Mouse (Mus musculus): ENCODE data around the gene Tmem109.

Tmem109 gene

GRCm38 (mm10) chr19:10880975-10881425 is 801 bp downstream of the Tmem109 start:
- DNase-seq: no peak

- DNase-seq: peak; percentile 75
Measured at GRCm38 (mm10) chr19:10880085-10880974, 1.5 kb downstream of the Tmem109 start.

GRCm38 (mm10) chr19:10878201-10878837 is 3.5 kb downstream of the Tmem109 start:
- peak; percentile 84 for DNase-seq

GRCm38 (mm10) chr19:10871328-10871961 is 10.4 kb downstream of the Tmem109 start:
- DNase-seq: peak; percentile 65

DNA sequence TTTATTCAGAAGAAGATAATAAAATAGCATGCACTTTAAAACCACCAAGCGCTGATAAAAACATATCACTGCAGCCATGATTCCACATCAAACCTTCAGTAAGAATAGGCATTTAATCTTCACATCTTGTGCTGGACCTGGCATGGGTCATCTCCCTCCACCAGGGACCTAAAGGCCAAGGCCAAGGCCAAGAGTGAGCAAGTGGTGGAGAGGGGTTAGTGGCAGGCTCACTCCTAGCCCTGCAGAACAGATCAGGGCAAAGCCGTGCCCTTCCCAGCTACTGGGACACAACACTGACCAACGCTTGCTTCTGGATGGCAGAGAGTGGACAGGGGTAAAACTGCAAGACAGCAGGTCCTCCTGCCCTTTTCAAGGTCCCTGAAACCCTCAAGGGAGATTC is 11.1 kb downstream of the Tmem109 start:
- DNase-seq: no peak

DNA sequence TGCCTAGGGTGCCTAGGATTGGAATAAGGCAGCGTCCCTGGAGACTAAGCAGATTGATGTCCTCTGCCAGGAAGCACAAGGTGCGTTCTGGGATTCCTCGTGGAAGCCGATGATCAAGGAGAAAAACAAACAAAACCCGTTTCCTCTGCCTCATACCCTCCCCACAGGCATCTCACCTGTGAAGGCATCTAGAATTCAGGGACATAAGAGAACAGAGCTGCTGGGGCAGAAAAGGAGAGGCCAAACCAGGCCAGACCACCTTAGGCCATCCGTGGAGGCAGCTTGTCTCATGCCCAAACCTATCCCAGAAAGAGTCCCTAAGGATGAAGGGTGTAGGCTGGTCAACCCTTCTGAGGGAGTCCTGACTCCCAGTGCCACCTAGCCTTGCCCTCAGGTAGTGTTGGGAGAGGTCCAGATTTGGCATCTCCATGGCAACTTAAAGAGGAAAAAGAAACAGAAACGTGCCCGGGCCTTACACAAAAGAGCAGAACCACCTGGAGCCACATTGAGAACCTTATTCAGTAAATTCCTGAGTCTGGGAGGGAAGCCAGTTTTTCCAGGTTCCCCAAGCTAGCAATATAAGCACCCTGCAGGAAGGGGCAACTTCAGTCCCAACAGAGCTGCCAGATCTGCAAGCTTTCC is 11.8 kb downstream of the Tmem109 start, which contains the start of gene Tmem132a:
Gene Tmem132a (minus strand): TSS at position 55 of the 642 bp plus-strand sequence.
- peak; percentile 78 for DNase-seq

GRCm38 (mm10) chr19:10869241-10869885 is 12.4 kb downstream of the Tmem109 start:
- DNase-seq: peak; percentile 91

DNA sequence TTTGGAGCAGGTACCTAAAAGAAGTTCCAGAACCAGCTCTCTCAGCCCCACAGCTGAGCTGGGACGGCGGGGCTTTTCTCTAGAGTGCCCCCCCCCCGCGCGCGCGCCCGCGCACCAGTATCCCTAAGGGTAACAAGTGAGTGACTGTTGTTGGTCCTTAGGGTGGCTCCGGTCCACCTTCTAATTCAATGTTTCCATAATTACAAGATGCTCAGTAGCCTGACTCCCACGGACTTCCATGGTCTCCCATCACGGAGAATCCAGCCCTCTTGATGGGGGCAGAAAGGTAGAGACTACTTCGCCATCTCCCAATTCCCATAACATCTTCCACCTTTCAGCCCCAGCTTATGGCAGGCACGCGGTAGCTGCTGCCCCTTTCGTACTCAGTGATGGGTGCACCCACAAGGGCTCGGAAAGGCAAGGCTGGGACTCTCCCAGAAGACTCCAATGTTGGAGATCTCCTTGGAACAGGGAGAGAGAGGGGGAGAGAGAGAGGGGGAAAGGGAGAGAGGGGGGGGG is 13.1 kb downstream of the Tmem109 start:
- DNase-seq: peak; percentile 60

GRCm38 (mm10) chr19:10867946-10868622 is 13.7 kb downstream of the Tmem109 start:
- DNase-seq: peak; percentile 60

DNA sequence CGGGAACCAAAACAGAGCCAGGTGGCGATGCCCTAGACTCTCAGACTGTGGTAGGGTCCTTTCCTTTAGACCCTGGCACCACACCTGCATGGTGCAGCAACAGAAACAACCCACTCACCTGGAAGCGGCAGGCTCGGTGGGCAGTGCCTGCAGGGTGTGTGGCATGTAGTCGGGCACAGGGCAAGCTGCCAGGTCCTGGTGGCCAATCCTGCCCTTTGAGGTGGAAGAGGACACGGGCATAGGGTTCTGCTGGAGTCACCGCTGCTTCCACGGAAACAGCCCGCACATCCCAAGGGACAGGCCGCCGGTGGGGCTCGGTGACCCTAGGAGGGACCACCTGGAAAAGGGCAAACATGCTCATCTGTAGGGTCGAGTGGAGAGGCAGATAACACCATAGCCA is 15.4 kb downstream of the Tmem109 start:
- peak; percentile 76 for DNase-seq

DNA sequence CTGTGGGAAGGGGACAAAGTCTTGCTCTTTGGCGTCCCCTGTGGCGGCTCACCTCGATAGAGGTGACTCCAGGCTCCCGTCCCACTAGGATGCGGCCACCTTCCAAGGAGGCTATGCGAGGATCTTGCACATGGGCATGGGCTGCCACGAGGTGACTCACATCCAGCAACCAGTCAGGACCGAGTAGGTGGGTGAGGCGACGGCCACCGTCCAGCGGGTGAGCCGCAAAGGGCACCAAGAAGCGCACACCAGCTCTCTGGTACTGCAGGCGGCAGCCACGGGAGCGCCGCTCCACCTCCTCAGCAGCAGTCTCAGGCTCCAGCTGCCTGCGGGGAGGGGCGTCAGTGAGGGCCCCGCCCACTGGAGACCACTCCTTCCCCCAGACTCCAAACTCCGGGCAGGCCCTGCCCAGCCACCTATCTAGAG is 21.7 kb downstream of the Tmem109 start:
- DNase-seq: no peak

- DNase-seq: no peak
Measured at GRCm38 (mm10) chr19:10856520-10856919, 25.3 kb downstream of the Tmem109 start.

DNA sequence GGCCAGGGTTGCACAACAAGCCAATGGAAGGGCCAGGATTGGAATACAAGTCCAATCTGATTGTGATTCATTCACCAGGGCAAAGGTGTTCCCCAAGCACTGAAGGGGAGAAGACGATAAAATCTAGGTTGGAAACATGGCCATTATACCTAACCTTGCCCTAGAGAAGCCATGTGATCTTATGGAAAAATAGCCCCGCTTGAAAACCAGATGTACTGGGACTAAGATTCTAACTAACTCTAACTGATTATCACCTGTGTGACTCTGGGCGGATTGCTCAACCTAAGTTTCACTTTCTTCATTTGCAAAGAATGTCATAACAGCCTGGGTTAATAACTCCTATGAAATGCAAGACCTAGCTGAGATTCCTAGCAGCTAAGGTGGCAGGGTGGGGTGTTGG is 26.4 kb downstream of the Tmem109 start:
- no peak for DNase-seq

DNA sequence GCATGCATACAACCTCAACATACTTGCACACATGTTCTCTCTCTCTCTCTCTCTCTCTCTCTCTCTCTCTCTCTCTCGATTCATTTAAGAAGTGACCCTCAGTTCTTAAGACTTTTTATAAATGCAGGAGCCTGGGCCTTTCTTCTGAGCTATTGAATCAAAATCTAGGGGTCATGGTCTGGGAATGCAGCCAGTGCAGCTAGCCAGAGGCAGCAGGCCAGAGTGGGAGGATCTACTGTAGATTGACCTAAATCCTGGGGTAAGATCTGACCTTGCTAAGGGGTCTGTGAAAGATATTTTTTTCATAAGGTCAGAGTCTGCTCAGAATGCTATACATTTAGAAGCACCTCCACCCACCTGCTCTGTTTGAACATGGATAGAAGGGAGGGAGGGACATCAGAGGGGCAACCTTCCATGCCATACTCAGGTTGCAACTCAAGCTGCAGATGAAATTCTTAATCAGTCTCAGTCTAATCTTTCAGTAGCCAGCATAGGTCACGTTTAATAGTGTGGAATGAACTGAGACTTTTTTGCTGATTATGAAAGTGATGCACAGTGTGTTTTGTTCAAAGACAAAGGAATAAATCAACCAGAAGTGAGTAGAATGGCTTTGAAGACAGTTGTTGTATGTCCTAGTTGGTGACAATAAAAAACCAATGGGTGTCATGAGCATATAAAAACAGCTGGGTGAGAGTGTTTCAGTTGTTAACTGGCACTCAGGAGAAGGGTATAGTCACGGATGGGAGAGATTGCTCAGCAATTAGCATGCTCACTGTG is 34.3 kb downstream of the Tmem109 start:
- DNase-seq: peak; percentile 28

DNA sequence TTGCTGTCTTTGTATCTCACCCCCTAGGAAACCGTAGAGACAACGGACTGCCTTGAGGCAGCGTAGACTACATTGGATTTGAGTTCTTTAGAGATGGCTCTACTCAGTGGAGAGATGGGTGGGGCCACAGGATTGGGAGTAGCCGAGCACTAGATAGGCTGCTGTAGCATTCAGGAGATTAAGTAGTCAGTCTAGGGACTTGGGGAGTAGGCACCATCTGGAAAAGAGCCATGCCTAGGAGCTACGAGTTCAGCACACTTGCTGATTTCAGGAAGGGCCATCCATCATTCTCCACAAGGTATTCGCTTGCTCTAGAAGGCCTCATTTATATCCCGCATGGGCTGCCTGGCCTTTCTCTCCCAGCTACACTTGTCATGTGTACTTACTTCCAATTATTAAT is 35.7 kb downstream of the Tmem109 start:
- DNase-seq: no peak

DNA sequence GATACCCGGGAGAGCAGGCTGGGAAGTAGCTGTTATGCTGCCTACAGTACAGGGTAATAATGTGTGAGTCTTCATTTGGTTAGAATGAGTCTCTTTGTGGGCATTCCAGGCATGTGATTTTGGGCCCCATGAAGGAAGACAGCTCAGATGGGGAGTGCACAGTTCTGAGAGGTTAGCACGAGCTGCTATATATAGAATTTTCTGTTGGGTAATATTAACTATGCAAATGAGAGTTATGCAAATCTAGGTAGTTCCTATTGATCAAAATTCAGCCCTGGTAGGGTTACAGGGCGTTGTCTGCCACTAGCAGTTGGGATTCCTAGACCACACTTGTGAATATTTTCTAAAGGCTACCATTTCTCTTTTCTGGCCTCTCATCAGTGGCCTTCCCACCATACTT is 36.3 kb downstream of the Tmem109 start:
- no peak for DNase-seq

DNA sequence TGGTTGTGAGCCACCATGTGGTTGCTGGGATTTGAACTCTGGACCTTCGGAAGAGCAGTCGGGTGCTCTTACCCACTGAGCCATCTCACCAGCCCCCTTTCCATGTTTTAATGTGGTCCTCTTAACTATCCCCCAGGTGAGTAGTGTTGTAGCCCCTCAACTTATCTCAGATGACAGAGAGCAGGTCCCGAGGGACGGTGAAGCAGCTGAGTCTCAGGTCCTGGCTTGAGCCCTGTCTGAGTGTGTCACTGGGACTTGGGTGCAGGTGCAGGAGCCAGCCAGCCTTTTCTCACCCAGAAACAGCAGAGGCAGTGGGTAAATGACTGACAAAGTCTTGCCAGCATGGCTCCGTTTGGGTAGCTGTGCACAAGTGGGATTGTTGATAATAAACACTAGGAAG is 37.6 kb downstream of the Tmem109 start:
- no peak for DNase-seq

DNA sequence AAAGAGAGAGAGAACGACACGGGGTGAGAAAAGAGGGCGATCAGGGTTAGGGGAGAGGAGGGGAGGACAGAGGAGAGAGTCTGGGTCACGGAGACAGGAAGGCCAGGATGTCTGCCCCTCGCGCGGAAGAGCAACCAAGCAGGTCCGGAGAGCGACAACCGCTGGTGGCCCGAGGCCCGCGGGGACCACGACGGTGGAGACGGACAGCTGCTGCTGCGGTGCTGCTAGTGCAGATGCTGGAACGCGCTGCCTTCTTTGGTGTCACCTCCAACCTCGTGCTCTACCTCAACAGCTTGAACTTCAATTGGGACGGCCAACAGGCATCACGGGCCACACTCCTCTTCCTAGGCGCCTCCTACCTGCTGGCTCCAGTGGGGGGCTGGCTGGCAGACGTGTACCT is 38.9 kb downstream of the Tmem109 start:
- DNase-seq: no peak

DNA sequence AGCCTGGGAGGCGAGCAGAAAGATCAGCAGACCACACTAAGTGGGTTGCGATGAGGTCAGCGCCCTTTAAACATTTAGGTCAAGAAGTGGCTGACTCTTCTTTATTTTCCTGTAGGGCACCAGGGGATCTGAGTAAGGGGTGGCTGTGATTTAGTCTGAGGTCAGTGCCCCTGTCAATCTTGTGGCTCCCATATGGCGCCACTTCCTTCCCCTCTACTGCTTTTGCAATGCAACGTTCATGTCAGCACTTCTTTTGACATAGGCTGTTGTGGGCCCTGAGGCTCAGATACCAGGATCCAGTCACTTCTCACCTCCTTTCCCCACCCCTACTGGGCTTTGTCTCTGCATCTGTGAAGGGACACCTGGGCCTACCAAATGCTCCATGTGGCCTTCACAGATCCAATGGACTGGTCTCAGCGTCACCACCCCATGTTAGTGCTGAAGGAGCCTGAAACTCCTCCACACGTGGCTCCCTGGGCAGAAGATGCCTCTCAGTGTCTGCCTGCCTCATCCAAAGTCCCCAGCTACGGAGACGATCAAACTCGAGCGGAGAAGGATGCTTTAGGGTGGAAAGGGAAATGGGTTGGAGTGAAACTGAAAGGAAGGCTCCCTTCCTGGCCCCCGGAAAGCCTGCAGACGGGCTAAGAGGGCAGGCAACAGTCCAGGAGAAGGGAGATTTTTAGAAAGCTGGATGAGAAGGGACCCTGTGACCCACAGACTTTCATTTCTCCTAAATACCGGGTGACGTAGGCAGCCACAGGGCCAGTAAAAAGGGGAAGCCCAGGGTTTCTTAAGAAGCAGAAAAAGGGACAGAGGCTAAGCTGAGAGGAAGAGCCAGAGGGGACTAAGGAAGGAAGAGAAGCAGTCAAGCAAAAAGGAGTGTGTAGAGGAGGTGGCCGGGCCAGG is 39.8 kb downstream of the Tmem109 start:
- no peak for DNase-seq
